Comparison of ENCODE assay signal across 21 mouse cellular contexts in genomic region chrX:104262468-104262867, GRCm38 (mm10).
A peak's percentile ranks its signal among the peaks of the same experiment; 100 is the strongest.
DNase-seq lines count a peak whose midpoint lies in the region; ATAC-seq lines count a peak whose summit lies in the region.
"Had no signal": no experiment of that assay in that cellular context is flagged by ENCODE, and none has a peak within 500 bp of the region (broad histone marks: within the 10 kb centered on the region; RNA-seq: fewer than 3 reads in every experiment).

No protein-coding gene starts in this region.

- ATAC-seq in common myeloid progenitor, adult 5-6 weeks (replicated peaks; ENCODE audit: low read depth, poor library complexity, severe bottlenecking) = peak; percentile 90
- peak; percentile 56 for ATAC-seq in megakaryocyte, adult 5-6 weeks (ENCODE audit: poor library complexity, severe bottlenecking)
- ATAC-seq: activated CD4-positive, CD25-positive, alpha-beta regulatory T cell, adult 4 months; forebrain, postnatal 0 days; intestine, postnatal 0 days had no signal

- peak; percentile 9 for DNase-seq in A20 (ENCODE audit: low read depth, low spot score)
- no peak for DNase-seq in heart, adult 9 months (ENCODE audit: low spot score in 2 of 2)
- DNase-seq in adrenal gland, adult (ENCODE audit: inconsistent age in 2 of 2, low spot score in 1 of 2) = no peak
- DNase-seq in cerebellum, postnatal 10 days = no peak
- DNase-seq: adrenal gland, postnatal 10 days; adrenal gland, postnatal 36 days; cerebellum, adult 18-20 months; cerebellum, adult 9-10 months; cerebellum, postnatal 25 days; embryo, embryonic 11 days; forebrain, postnatal 0 days; gastrocnemius, adult 2 months; gastrocnemius, postnatal 14 days; heart, adult 18-20 months; heart, postnatal 14 days; heart, postnatal 4 days; kidney, adult 2 months had no signal
